In genomic region chr8:111960591-111961321, GRCm38 (mm10) we compare ENCODE assay signal across 24 mouse cellular contexts. TPM values are rescaled to one million over a fixed set of nuclear protein-coding genes. Genes with fewer than 3 reads are reported as not detected.
A peak's percentile ranks its signal among the peaks of the same experiment; 100 is the strongest.
DNase-seq lines count a peak whose midpoint lies in the region; ATAC-seq and TF ChIP-seq lines count a peak whose summit lies in the region.
"Had no signal": no experiment of that assay in that cellular context is flagged by ENCODE, and none has a peak within 500 bp of the region (broad histone marks: within the 10 kb centered on the region; RNA-seq: fewer than 3 reads in every experiment).

No protein-coding gene starts in this region.

- no peaks in the 10 kb centered on the region for H3K4me1 ChIP-seq in hindbrain, embryonic 15.5 days (replicated peaks)
- peaks cover 2% of the 10 kb centered on the region; the same call in 1 of the 2 replicates for H3K4me1 ChIP-seq in hindbrain, embryonic 13.5 days (replicated peaks)
- peaks cover 62% of the 10 kb centered on the region for H3K4me1 ChIP-seq in E14TG2a.4 (replicated peaks; ENCODE audit: low read depth, low read length)
- H3K4me1 ChIP-seq: limb, embryonic 10.5 days; neural tube, embryonic 13.5 days had no signal

- H3K36me3 ChIP-seq in hindbrain, embryonic 15.5 days = peaks cover 21% of the 10 kb centered on the region
- H3K36me3 ChIP-seq in hindbrain, embryonic 13.5 days = peaks cover 34% of the 10 kb centered on the region
- H3K36me3 ChIP-seq in E14TG2a.4 (ENCODE audit: insufficient read depth, low read length) = peaks cover 61% of the 10 kb centered on the region

- no peak for TF ChIP-seq CTCF in E14TG2a.4 (conservative IDR thresholded peaks at IDR 0.05; ENCODE audit: low read length)

- 0 out of 2 replicates have a peak, but pooled peaks have one; percentile 6 for ATAC-seq in hindbrain, embryonic 15.5 days (ENCODE audit: low FRiP score, low read depth)
- no peak for ATAC-seq in hindbrain, embryonic 13.5 days (ENCODE audit: low FRiP score)
- ATAC-seq: forebrain, embryonic 14.5 days; midbrain, embryonic 16.5 days had no signal

- no peaks in the 10 kb centered on the region for H3K9me3 ChIP-seq in hindbrain, embryonic 15.5 days
- no peaks in the 10 kb centered on the region for H3K9me3 ChIP-seq in hindbrain, embryonic 13.5 days
- H3K9me3 ChIP-seq in E14TG2a.4 (ENCODE audit: low read length) = no peaks in the 10 kb centered on the region
- H3K9me3 ChIP-seq: G1E; heart, embryonic 15.5 days; limb, embryonic 10.5 days; neural tube, embryonic 13.5 days had no signal

- H3K9ac ChIP-seq in hindbrain, embryonic 15.5 days = no peak overlapping the region
- H3K9ac ChIP-seq in hindbrain, embryonic 13.5 days = no peak overlapping the region
- H3K9ac ChIP-seq: heart, embryonic 15.5 days; lung, embryonic 14.5 days; neural tube, embryonic 13.5 days had no signal

- DNase-seq in adrenal gland, postnatal 25 days = peak; percentile 21
- no peak for DNase-seq in adrenal gland, adult 2 months
- DNase-seq in ZHBTc4 (ENCODE audit: low read depth, low spot score) = peak; percentile 28
- no peak for DNase-seq in lung, postnatal 14 days
- no peak for DNase-seq in kidney, postnatal 14 days
- DNase-seq: cerebellum, adult 2 months; embryo, embryonic 11 days; gastrocnemius, postnatal 36 days; heart, postnatal 36 days; kidney, adult 8-10 months; kidney, postnatal 10 days; lung, embryonic 14.5 days; lung, postnatal 36 days; thymus, postnatal 14 days had no signal

- H3K4me3 ChIP-seq in hindbrain, embryonic 15.5 days = no peak overlapping the region
- H3K4me3 ChIP-seq in hindbrain, embryonic 13.5 days = no peak overlapping the region
- peak overlapping the region; percentile 17; the same call in 1 of the 2 replicates for H3K4me3 ChIP-seq in E14TG2a.4 (replicated peaks; ENCODE audit: low read length)
- H3K4me3 ChIP-seq: heart, embryonic 15.5 days; limb, embryonic 10.5 days; myocyte; neural tube, embryonic 13.5 days had no signal

- H3K4me2 ChIP-seq in hindbrain, embryonic 15.5 days = no peak overlapping the region
- H3K4me2 ChIP-seq in hindbrain, embryonic 13.5 days = no peak overlapping the region
- H3K4me2 ChIP-seq: heart, embryonic 15.5 days; lung, embryonic 14.5 days; neural tube, embryonic 13.5 days had no signal

- 76% methylated on average over 15 of the region's 15 CpGs for WGBS in hindbrain, embryonic 15.5 days
- 76% methylated on average over 15 of the region's 15 CpGs for WGBS in hindbrain, embryonic 13.5 days

- no peak overlapping the region for H3K27ac ChIP-seq in hindbrain, embryonic 15.5 days (replicated peaks)
- H3K27ac ChIP-seq in hindbrain, embryonic 13.5 days = no peak overlapping the region
- H3K27ac ChIP-seq: heart, embryonic 15.5 days; limb, embryonic 10.5 days; neural tube, embryonic 13.5 days had no signal

- no peaks in the 10 kb centered on the region for H3K27me3 ChIP-seq in hindbrain, embryonic 15.5 days
- H3K27me3 ChIP-seq in hindbrain, embryonic 13.5 days = no peaks in the 10 kb centered on the region
- H3K27me3 ChIP-seq in E14TG2a.4 (ENCODE audit: insufficient read depth, low read length) = no peaks in the 10 kb centered on the region
- H3K27me3 ChIP-seq: heart, embryonic 15.5 days; neural tube, embryonic 13.5 days had no signal

RNA-seq across cellular contexts. Expression of gene Gabarapl2, which starts 20.3 kb away (rescaled TPM):
- total RNA-seq in adrenal gland, postnatal 25 days (2021) = 127 and 172 TPM in 2 replicates
- 100 to 1,000 TPM; 124 to 166 TPM for total RNA-seq in adrenal gland, adult 2 months (2021)
- polyA plus RNA-seq in adrenal gland, adult 2 months (2012; rRNA removed) = 15.0 and 15.4 TPM in 2 replicates
- polyA plus RNA-seq in hindbrain, embryonic 15.5 days (2015; fragmentation: Nextera tagmentation; extraction: Ambion mirVana) = 431 and 452 TPM in 2 replicates
- 472 and 492 TPM in 2 replicates for polyA plus RNA-seq in hindbrain, embryonic 13.5 days (2015; fragmentation: Nextera tagmentation; extraction: Ambion mirVana)

RNA-seq across cellular contexts. Expression of gene Tmem231, which starts 27.1 kb away (rescaled TPM):
- total RNA-seq in adrenal gland, postnatal 25 days (2021) = 5.1 and 7.3 TPM in 2 replicates
- 10 to 100 TPM in 1 of 2 experiments, 1 to 10 TPM in 1; 6.0 to 10.2 TPM for total RNA-seq in adrenal gland, adult 2 months (2021)
- polyA plus RNA-seq in adrenal gland, adult 2 months (2012; rRNA removed) = 9.4 and 9.9 TPM in 2 replicates
- polyA plus RNA-seq in hindbrain, embryonic 15.5 days (2015; fragmentation: Nextera tagmentation; extraction: Ambion mirVana) = 17.6 and 18.9 TPM in 2 replicates
- polyA plus RNA-seq in hindbrain, embryonic 13.5 days (2015; fragmentation: Nextera tagmentation; extraction: Ambion mirVana) = 16.8 and 17.6 TPM in 2 replicates

RNA-seq across cellular contexts. Expression of gene Adat1, which starts 31.3 kb away (rescaled TPM):
- 5.4 TPM in 2 replicates for total RNA-seq in adrenal gland, postnatal 25 days (2021)
- 1 to 10 TPM; 3.3 to 3.5 TPM for total RNA-seq in adrenal gland, adult 2 months (2021)
- polyA plus RNA-seq in adrenal gland, adult 2 months (2012; rRNA removed) = 1.6 and 1.9 TPM in 2 replicates
- polyA plus RNA-seq in hindbrain, embryonic 15.5 days (2015; fragmentation: Nextera tagmentation; extraction: Ambion mirVana) = 7.8 and 8.0 TPM in 2 replicates
- polyA plus RNA-seq in hindbrain, embryonic 13.5 days (2015; fragmentation: Nextera tagmentation; extraction: Ambion mirVana) = 8.1 and 8.5 TPM in 2 replicates

RNA-seq across cellular contexts. Expression of gene Kars, which starts 50.4 kb away (rescaled TPM):
- 100 and 111 TPM in 2 replicates for total RNA-seq in adrenal gland, postnatal 25 days (2021)
- 100 to 1,000 TPM; 105 to 115 TPM for total RNA-seq in adrenal gland, adult 2 months (2021)
- polyA plus RNA-seq in adrenal gland, adult 2 months (2012; rRNA removed) = 18.1 and 21.3 TPM in 2 replicates
- 158 and 168 TPM in 2 replicates for polyA plus RNA-seq in hindbrain, embryonic 15.5 days (2015; fragmentation: Nextera tagmentation; extraction: Ambion mirVana)
- 171 and 172 TPM in 2 replicates for polyA plus RNA-seq in hindbrain, embryonic 13.5 days (2015; fragmentation: Nextera tagmentation; extraction: Ambion mirVana)

RNA-seq across cellular contexts. Expression of gene Terf2ip, which starts 50.4 kb away (rescaled TPM):
- total RNA-seq in adrenal gland, postnatal 25 days (2021) = 17.6 and 22.6 TPM in 2 replicates
- 10 to 100 TPM; 20.1 to 22.7 TPM for total RNA-seq in adrenal gland, adult 2 months (2021)
- 15.4 and 16.3 TPM in 2 replicates for polyA plus RNA-seq in adrenal gland, adult 2 months (2012; rRNA removed)
- polyA plus RNA-seq in hindbrain, embryonic 15.5 days (2015; fragmentation: Nextera tagmentation; extraction: Ambion mirVana) = 63.9 and 68.4 TPM in 2 replicates
- 56.4 and 58.0 TPM in 2 replicates for polyA plus RNA-seq in hindbrain, embryonic 13.5 days (2015; fragmentation: Nextera tagmentation; extraction: Ambion mirVana)

Comparison
In these comparisons a context has a peak if more than half of its experiments do, and no peak if none do; other contexts are left out.
1. DNase-seq: peak in adrenal gland, postnatal 25 days (single experiment) and ZHBTc4 (single experiment); none in adrenal gland, adult 2 months (single experiment), lung, postnatal 14 days (single experiment) and kidney, postnatal 14 days (single experiment).
2. RNA of gene Gabarapl2, which starts 20.3 kb away (polyA plus RNA-seq): 472 to 492 TPM in hindbrain, embryonic 13.5 days and 431 to 452 TPM in hindbrain, embryonic 15.5 days; 15.0 to 15.4 TPM in adrenal gland, adult 2 months; every median in the first group is over 10 times any median in the second.